Mouse (Mus musculus) liver, embryonic 15.5 days (tissue): ENCODE results near the gene Phb2. TPM values are rescaled to one million over a fixed set of nuclear protein-coding genes. Genes with fewer than 3 reads are reported as not detected.

Experiments used
- ATAC-seq: fragments of 200-750 bp; cut with Nextera tagmentation; 2 replicates; pipeline ENCODE4 v1.8.0; 2017; ENCODE audit warnings: moderate number of reproducible peaks, mild to moderate bottlenecking, moderate library complexity; ENCODE audit not compliant: insufficient read depth
- H3K27ac ChIP-seq: fragments of 300-500 bp; sonication (generic); replicated peaks from 2 replicates; pipeline ENCODE4 v1.5.1; 2015; ENCODE audit warnings: mild to moderate bottlenecking, inconsistent platforms
- H3K27me3 ChIP-seq: fragments of 300-500 bp; sonication (generic); 2 replicates; pipeline ENCODE4 v1.6.1; 2015; ENCODE audit warnings: mild to moderate bottlenecking, inconsistent platforms
- H3K36me3 ChIP-seq: fragments of 300-500 bp; sonication (generic); replicated peaks from 2 replicates; pipeline ENCODE4 v1.6.1; 2015; ENCODE audit warnings: moderate library complexity, mild to moderate bottlenecking, inconsistent platforms
- H3K4me1 ChIP-seq: fragments of 300-500 bp; sonication (generic); replicated peaks from 2 replicates; pipeline ENCODE4 v1.6.1; 2015; ENCODE audit warnings: inconsistent platforms
- H3K4me2 ChIP-seq: fragments of 300-500 bp; sonication (generic); 2 replicates; pipeline ENCODE4 v1.6.1; 2015; ENCODE audit warnings: moderate library complexity, mild to moderate bottlenecking, inconsistent platforms
- H3K4me3 ChIP-seq: fragments of 300-500 bp; sonication (generic); replicated peaks from 2 replicates; pipeline ENCODE4 v1.5.1; 2015; ENCODE audit warnings: mild to moderate bottlenecking, inconsistent platforms
- H3K9ac ChIP-seq: fragments of 300-500 bp; sonication (generic); 2 replicates; pipeline ENCODE4 v1.6.1; 2015; ENCODE audit warnings: moderate library complexity, mild to moderate bottlenecking, inconsistent platforms
- H3K9me3 ChIP-seq: fragments of 300-500 bp; sonication (generic); replicated peaks from 2 replicates; pipeline ENCODE4 v1.6.1; 2016; ENCODE audit warnings: inconsistent platforms
- WGBS: fragments of 180-500 bp; shearing (Covaris S2); methylation state at CpG from one replicate; pipeline ENCODE4 v1.1.7; 2015; ENCODE audit warnings: mixed read lengths; ENCODE audit not compliant: insufficient replicate concordance; 5-methylcytosine and 5-hydroxymethylcytosine counted together
- polyA plus RNA-seq: library from polyadenylated mRNA; unstranded; fragments of >200 nt; fragmentation: Nextera tagmentation; extraction: Ambion mirVana; gene quantifications from 2 replicates; pipeline ENCODE4 v1.2.1, GENCODE M21; 2015

Gene Phb2
- polyA plus RNA-seq, 1 experiment from 2014 or later, result 243 TPM

- Histone ChIP-seq H3K4me1 (peaks cover 56% of the 10 kb centered on the region), H3K9ac (peak within 1 kb of the TSS; percentile 79), H3K27ac (peak within 1 kb of the TSS; percentile 97), H3K27me3 (no peaks in the 10 kb centered on the region), H3K36me3 (no peaks in the 10 kb centered on the region), H3K4me2 (peak within 1 kb of the TSS; percentile 98), H3K4me3 (peak within 1 kb of the TSS; percentile 65), H3K9me3 (no peaks in the 10 kb centered on the region)
- peak; percentile 73 for ATAC-seq
- under 1% methylated on average over 41 of the region's 41 CpGs for WGBS
Observed at GRCm38 (mm10) chr6:124740888-124741761, 29.0 kb downstream of the Phb2 start, which contains the start of gene Grcc10. TSS of gene Grcc10 (minus strand) at chr6:124741374.

GRCm38 (mm10) chr6:124741842-124742241, 29.7 kb downstream of the Phb2 start:
- Histone ChIP-seq H3K9ac (peak overlapping the region; percentile 79), H3K9me3 (no peaks in the 10 kb centered on the region), H3K27ac (peak overlapping the region; percentile 97), H3K27me3 (no peaks in the 10 kb centered on the region), H3K4me2 (peak overlapping the region; percentile 98), H3K4me3 (peak overlapping the region; percentile 65), H3K4me1 (peaks cover 63% of the 10 kb centered on the region), H3K36me3 (no peaks in the 10 kb centered on the region)
- WGBS, result 83% methylated on average over 3 of the region's 3 CpGs
- no peak for ATAC-seq

GRCm38 (mm10) chr6:124742839-124743514, 30.8 kb downstream of the Phb2 start:
- ATAC-seq, result no peak
- Histone ChIP-seq H3K27me3 (no peaks in the 10 kb centered on the region), H3K9me3 (no peaks in the 10 kb centered on the region), H3K36me3 (no peaks in the 10 kb centered on the region), H3K4me1 (peaks cover 58% of the 10 kb centered on the region), H3K9ac (no peak overlapping the region), H3K4me3 (no peak overlapping the region), H3K27ac (no peak overlapping the region), H3K4me2 (no peak overlapping the region)
- 80% methylated on average over 15 of the region's 15 CpGs for WGBS

GRCm38 (mm10) chr6:124743647-124744046, 31.5 kb downstream of the Phb2 start:
- no peak overlapping the region for H3K4me3 ChIP-seq
- no peak overlapping the region for H3K4me2 ChIP-seq
- WGBS, result 78% methylated on average over 8 of the region's 8 CpGs
- H3K9me3 ChIP-seq, result no peaks in the 10 kb centered on the region
- no peaks in the 10 kb centered on the region for H3K27me3 ChIP-seq
- no peaks in the 10 kb centered on the region for H3K36me3 ChIP-seq
- no peak for ATAC-seq
- no peak overlapping the region for H3K27ac ChIP-seq
- no peak overlapping the region for H3K9ac ChIP-seq
- peaks cover 52% of the 10 kb centered on the region for H3K4me1 ChIP-seq

GRCm38 (mm10) chr6:124744755-124745321, 32.7 kb downstream of the Phb2 start:
- H3K27ac ChIP-seq, result peak overlapping the region; percentile 54
- peak overlapping the region; percentile 92; the same call in 1 of the 2 replicates for H3K9ac ChIP-seq
- H3K9me3 ChIP-seq, result no peaks in the 10 kb centered on the region
- H3K27me3 ChIP-seq, result no peaks in the 10 kb centered on the region
- no peaks in the 10 kb centered on the region for H3K36me3 ChIP-seq
- H3K4me1 ChIP-seq, result peaks cover 40% of the 10 kb centered on the region
- ATAC-seq, result no peak
- 65% methylated on average over 26 of the region's 26 CpGs for WGBS
- peak overlapping the region; percentile 100 for H3K4me2 ChIP-seq
- peak overlapping the region; percentile 71 for H3K4me3 ChIP-seq

GRCm38 (mm10) chr6:124745490-124746295, 33.6 kb downstream of the Phb2 start:
- Histone ChIP-seq H3K4me3 (peak overlapping the region; percentile 71), H3K4me1 (peaks cover 31% of the 10 kb centered on the region), H3K9ac (peak overlapping the region; percentile 92), H3K27me3 (no peaks in the 10 kb centered on the region; the same call in 1 of the 2 replicates), H3K4me2 (peak overlapping the region; percentile 100), H3K27ac (peak overlapping the region; percentile 87), H3K9me3 (no peaks in the 10 kb centered on the region), H3K36me3 (no peaks in the 10 kb centered on the region)
- peak; percentile 79 for ATAC-seq
- under 1% methylated on average over 85 of the region's 85 CpGs for WGBS

GRCm38 (mm10) chr6:124746296-124746605, 34.1 kb downstream of the Phb2 start:
- peak overlapping the region; percentile 71 for H3K4me3 ChIP-seq
- no peaks in the 10 kb centered on the region; the same call in 1 of the 2 replicates for H3K27me3 ChIP-seq
- peaks cover 28% of the 10 kb centered on the region for H3K4me1 ChIP-seq
- WGBS, result 24% methylated on average over 8 of the region's 8 CpGs
- peak overlapping the region; percentile 100 for H3K4me2 ChIP-seq
- peak overlapping the region; percentile 87 for H3K27ac ChIP-seq
- peak overlapping the region; percentile 92 for H3K9ac ChIP-seq
- no peaks in the 10 kb centered on the region for H3K36me3 ChIP-seq
- no peaks in the 10 kb centered on the region for H3K9me3 ChIP-seq
- no peak for ATAC-seq

GRCm38 (mm10) chr6:124746654-124747632, 34.8 kb downstream of the Phb2 start:
- Histone ChIP-seq H3K9ac (no peak overlapping the region), H3K9me3 (no peaks in the 10 kb centered on the region), H3K4me3 (peak overlapping the region; percentile 71; the same call in 1 of the 2 replicates), H3K36me3 (no peaks in the 10 kb centered on the region), H3K4me2 (peak overlapping the region; percentile 100), H3K4me1 (peaks cover 22% of the 10 kb centered on the region), H3K27me3 (no peaks in the 10 kb centered on the region; the same call in 1 of the 2 replicates), H3K27ac (no peak overlapping the region)
- WGBS, result 77% methylated on average over 7 of the region's 7 CpGs
- ATAC-seq, result no peak

- 0 out of 2 replicates have a peak, but pooled peaks cover 5% of the 10 kb centered on the region for H3K36me3 ChIP-seq
- 65% methylated on average over 8 of the region's 8 CpGs for WGBS
- peaks cover 27% of the 10 kb centered on the region for H3K27me3 ChIP-seq
- no peak overlapping the region for H3K27ac ChIP-seq
- H3K4me2 ChIP-seq, result no peak overlapping the region
- H3K9ac ChIP-seq, result no peak overlapping the region
- no peaks in the 10 kb centered on the region for H3K9me3 ChIP-seq
- peaks cover 26% of the 10 kb centered on the region for H3K4me1 ChIP-seq
- H3K4me3 ChIP-seq, result no peak overlapping the region
- ATAC-seq, result no peak
Observed at GRCm38 (mm10) chr6:124750405-124750804, 38.3 kb downstream of the Phb2 start.

- Histone ChIP-seq H3K36me3 (0 out of 2 replicates have a peak, but pooled peaks cover 5% of the 10 kb centered on the region), H3K9ac (no peak overlapping the region), H3K27ac (no peak overlapping the region), H3K4me1 (peaks cover 38% of the 10 kb centered on the region), H3K9me3 (no peaks in the 10 kb centered on the region), H3K27me3 (peaks cover 61% of the 10 kb centered on the region), H3K4me3 (no peak overlapping the region), H3K4me2 (no peak overlapping the region)
- WGBS, result 79% methylated on average over 2 of the region's 2 CpGs
- ATAC-seq, result no peak
Observed at GRCm38 (mm10) chr6:124753861-124754260, 41.7 kb downstream of the Phb2 start.
